Mouse (Mus musculus) layer of hippocampus, postnatal 36 days (tissue): ENCODE results near the gene Tmem260. TPM values are rescaled to one million over a fixed set of nuclear protein-coding genes. Genes with fewer than 3 reads are reported as not detected.
A peak's percentile ranks its signal among the peaks of the same experiment; 100 is the strongest.
"Not testable (repeated sequence)": the region's sequence is repeated elsewhere in the genome, so short reads cannot be mapped to it uniquely, and the experiment has no call there.

Experiments used
- DNase-seq, 2 experiments: peaks; one replicate each; pipeline ENCODE4 v3.0.0; 2022
- total RNA-seq, 2 experiments: library from RNA; stranded (reverse); gene quantifications; 2 replicates each; pipeline ENCODE4 v1.2.3; 2021

Tmem260 gene
- total RNA-seq = 10 to 100 TPM; 25.3 to 26.4 TPM

GRCm38 (mm10) chr14:48445984-48446683 is at the start of gene Tmem260:
TSS of gene Tmem260 (plus strand) at chr14:48446124.
- DNase-seq = peak; percentile 91 to 92

- no peak for DNase-seq
These were observed 39.8 kb upstream of the Tmem260 start for GRCm38 (mm10) chr14:48406086-48406485.

- no peak for DNase-seq
These were observed 28.9 kb upstream of the Tmem260 start for GRCm38 (mm10) chr14:48417064-48417463.

- DNase-seq = no peak
These were observed 27.7 kb upstream of the Tmem260 start for GRCm38 (mm10) chr14:48418264-48418663.

GRCm38 (mm10) chr14:48418672-48419071 is 27.3 kb upstream of the Tmem260 start:
- DNase-seq = no peak

GRCm38 (mm10) chr14:48421476-48421875 is 24.4 kb upstream of the Tmem260 start:
- DNase-seq = no peak

- no peak for DNase-seq
These were observed 23.9 kb upstream of the Tmem260 start for GRCm38 (mm10) chr14:48421996-48422395.

GRCm38 (mm10) chr14:48422436-48422835 is 23.5 kb upstream of the Tmem260 start:
- DNase-seq = no peak

- no peak for DNase-seq
These were observed 23.0 kb upstream of the Tmem260 start for GRCm38 (mm10) chr14:48422901-48423300.

- no peak for DNase-seq
These were observed 13.9 kb upstream of the Tmem260 start for GRCm38 (mm10) chr14:48431978-48432377.

- no peak for DNase-seq
These were observed 2.1 kb upstream of the Tmem260 start for GRCm38 (mm10) chr14:48443796-48444195.

GRCm38 (mm10) chr14:48451966-48452407 is 6.1 kb downstream of the Tmem260 start:
- DNase-seq = no peak

- no peak for DNase-seq
These were observed 7.5 kb downstream of the Tmem260 start for GRCm38 (mm10) chr14:48453411-48453810.

- DNase-seq = no peak
These were observed 10.6 kb downstream of the Tmem260 start for GRCm38 (mm10) chr14:48456305-48457092.

- no peak for DNase-seq
These were observed 11.5 kb downstream of the Tmem260 start for GRCm38 (mm10) chr14:48457288-48457938.

GRCm38 (mm10) chr14:48458901-48459300 is 13.0 kb downstream of the Tmem260 start:
- DNase-seq = no peak

- no peak for DNase-seq
These were observed 22.4 kb downstream of the Tmem260 start for GRCm38 (mm10) chr14:48468339-48468738.

- DNase-seq = no peak
These were observed 25.0 kb downstream of the Tmem260 start for GRCm38 (mm10) chr14:48470742-48471487.

- peak; percentile 69 to 72 for DNase-seq
These were observed 26.3 kb downstream of the Tmem260 start for GRCm38 (mm10) chr14:48472179-48472578.

GRCm38 (mm10) chr14:48475370-48475769 is 29.4 kb downstream of the Tmem260 start:
- DNase-seq = no peak

- not testable (repeated sequence) for DNase-seq
These were observed 29.9 kb downstream of the Tmem260 start for GRCm38 (mm10) chr14:48475834-48476233.

GRCm38 (mm10) chr14:48476278-48476677 is 30.4 kb downstream of the Tmem260 start:
- DNase-seq = no peak
